Mouse (Mus musculus): Measurements from ENCODE around the gene Pign.

Pign gene

GRCm38 (mm10) chr1:105663171-105663961 is at the start of gene Pign, which contains the start of gene Relch:
TSS of gene Pign (minus strand) at chr1:105663677.
TSS of gene Relch (plus strand) at chr1:105663861.
- peak; percentile 99 for DNase-seq (ENCODE audit: low spot score)

- DNase-seq (ENCODE audit: low spot score) = no peak
Measured at GRCm38 (mm10) chr1:105712822-105713221, 49.3 kb upstream of the Pign start.

DNA sequence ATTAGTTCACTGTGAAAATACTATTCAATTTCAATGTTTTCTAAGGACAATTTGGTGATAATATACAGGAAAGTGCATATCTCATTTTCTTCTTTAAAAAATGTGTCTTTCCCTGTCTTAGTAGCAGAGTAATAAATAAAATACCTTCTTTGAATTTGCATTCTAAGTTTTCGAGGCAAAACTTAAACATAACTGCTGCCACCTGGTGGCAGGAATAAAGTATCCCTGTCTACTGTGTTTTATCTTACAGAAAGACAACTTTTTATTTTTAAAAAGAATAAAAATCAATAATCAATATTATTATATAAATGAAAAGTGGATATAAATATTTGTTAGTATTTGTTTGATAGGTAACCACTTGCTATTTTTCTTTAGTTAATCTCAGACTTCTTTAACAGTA is 47.8 kb upstream of the Pign start:
- peak; percentile 56 for DNase-seq (ENCODE audit: low spot score)

GRCm38 (mm10) chr1:105709415-105709814 is 45.9 kb upstream of the Pign start:
- no peak for DNase-seq (ENCODE audit: low spot score)

DNA sequence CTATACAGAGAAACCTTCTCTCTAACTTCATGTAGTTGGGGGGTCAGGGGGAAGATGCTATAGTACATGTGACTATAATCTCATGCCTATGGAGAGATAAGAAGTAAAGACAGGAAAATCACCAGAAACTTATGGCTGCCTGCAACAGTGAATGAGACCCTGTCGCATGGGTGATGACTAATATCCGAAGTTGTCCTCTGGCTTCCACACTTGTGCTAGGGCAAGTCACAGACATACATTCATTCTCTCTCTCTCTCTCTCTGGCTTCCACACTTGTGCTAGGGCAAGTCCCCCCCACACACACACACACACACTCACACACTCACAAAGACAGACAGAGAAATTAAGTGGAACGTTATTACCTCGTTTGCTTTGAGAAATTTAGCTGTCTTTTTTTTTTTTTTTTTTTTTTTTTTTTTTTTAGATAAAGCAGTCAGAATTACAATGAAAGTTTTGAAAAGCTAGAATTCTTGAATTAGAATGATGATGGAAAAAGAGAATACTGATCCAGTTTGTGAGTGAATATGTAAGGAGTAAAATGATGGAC is 37.6 kb upstream of the Pign start:
- no peak for DNase-seq (ENCODE audit: low spot score)

DNA sequence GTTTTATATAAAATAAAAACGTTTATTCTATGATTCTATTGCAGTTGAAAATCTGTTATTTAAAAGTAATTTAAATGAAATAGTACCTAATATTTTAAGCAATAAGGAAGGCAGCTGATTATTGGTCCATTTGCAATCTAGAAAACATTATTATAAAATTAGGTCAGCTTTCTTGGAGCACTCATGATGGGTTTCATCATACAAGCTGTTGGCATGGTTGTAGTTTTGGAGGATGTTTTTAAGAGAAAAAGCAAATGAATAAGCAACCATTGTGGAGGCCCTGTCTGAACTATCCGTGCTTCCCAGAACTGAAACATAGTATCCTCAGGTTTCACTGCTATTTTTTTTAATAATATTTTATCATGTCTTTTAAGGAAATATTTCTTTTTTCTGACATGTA is 32.1 kb upstream of the Pign start:
- peak; percentile 55 for DNase-seq (ENCODE audit: low spot score)

DNA sequence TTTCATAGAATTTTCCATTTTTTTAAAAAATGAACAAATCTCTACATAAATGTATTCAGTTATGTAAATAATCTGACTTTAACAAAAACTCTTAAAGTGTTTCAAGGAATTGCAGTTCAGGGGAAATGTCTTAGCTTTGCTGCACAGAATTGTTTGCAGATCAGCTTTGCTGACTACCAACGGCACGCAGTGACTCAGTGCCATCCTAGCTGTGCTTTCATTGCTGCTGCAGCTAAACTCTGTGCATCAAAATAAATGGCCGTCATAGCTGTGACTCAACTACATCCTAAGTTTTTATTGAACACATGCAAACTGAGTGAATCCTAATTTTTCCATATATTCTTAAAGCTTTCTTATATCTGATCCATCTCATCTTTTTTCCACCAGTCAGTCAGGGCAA is 22.0 kb upstream of the Pign start:
- DNase-seq (ENCODE audit: low spot score) = no peak

DNA sequence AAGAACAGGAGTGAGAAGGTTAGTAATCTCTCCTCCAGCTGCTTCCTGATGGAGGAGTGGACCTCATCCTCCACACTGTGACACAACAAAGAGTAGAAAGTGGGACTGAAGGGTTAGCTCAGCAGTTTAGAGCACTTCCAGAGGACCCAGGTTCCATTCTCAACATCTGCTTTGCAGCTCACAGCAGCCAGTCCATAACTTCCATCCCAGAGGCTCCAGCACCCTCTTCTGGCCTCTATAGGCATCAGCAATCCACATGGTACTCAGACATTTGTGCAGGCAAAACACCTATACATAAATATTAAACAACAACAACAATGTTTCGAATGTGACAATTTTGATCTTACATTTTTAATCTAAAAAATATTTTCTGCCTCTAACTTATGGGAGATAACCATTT is 17.1 kb upstream of the Pign start:
- DNase-seq (ENCODE audit: low spot score) = peak; percentile 33

GRCm38 (mm10) chr1:105674763-105675162 is 11.3 kb upstream of the Pign start:
- no peak for DNase-seq (ENCODE audit: low spot score)

- DNase-seq (ENCODE audit: low spot score) = no peak
Measured at GRCm38 (mm10) chr1:105669700-105670099, 6.2 kb upstream of the Pign start.

GRCm38 (mm10) chr1:105663962-105664812 is 710 bp upstream of the Pign start:
- DNase-seq (ENCODE audit: low spot score) = no peak

DNA sequence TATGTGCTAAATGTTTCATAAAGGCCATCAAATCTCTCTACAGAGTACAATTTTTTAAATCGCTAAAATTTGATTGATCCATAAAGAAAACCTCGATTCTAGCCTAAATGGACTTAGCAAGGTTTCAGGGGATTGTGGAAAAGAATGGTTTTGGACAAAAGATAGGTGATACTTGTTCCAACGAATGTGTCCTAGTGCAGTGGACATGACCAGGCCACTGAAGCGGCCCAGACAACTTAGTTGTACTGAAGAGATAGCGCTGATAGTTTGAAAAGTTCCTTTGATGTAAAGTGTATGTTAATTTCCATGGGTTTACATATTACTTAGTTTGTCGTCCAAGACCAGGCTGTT is 682 bp downstream of the Pign start:
- no peak for DNase-seq (ENCODE audit: low spot score)

GRCm38 (mm10) chr1:105660015-105660414 is 3.5 kb downstream of the Pign start:
- DNase-seq (ENCODE audit: low spot score) = peak; percentile 74

- DNase-seq (ENCODE audit: low spot score) = no peak
Measured at GRCm38 (mm10) chr1:105653981-105654380, 9.5 kb downstream of the Pign start.

DNA sequence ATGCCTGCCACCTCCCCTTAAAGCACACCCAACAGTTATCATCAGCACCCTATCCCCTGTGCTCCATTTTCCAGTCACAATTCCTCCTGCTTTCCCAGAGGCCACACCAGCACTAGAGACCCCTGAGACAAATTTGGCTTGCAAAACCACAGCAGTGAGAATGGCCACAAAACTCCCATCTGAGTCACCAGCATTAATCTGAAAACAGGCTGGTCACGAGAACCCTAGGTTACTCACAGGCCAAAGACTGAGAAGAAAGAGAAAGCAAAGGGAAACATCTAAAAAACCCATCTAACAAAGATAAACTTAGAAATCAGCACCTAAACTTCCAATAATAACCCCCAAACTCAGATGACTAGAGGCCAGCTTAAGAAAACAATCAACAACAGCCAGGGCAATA is 12.8 kb downstream of the Pign start:
- no peak for DNase-seq (ENCODE audit: low spot score)

DNA sequence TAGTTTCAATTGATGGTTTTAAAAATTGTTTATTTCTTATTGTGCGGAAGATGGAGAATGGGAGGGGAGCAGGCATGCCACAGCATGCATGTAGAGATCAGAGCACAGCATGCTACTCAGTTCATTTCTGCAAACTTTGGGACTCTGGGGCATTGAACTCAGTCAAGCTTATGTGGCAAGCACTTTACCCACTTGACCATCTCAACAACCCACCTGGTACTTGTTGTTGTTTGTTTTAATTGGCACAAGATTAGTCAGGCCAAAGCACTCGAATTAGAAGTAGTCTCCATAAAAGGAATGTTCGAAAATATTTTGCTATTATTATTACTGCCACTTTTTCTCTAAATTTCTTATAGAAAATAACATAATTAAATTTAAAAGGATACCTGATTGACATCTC is 19.4 kb downstream of the Pign start:
- no peak for DNase-seq (ENCODE audit: low spot score)

- peak; percentile 63 for DNase-seq (ENCODE audit: low spot score)
Measured at GRCm38 (mm10) chr1:105630481-105630880, 33.0 kb downstream of the Pign start.

DNA sequence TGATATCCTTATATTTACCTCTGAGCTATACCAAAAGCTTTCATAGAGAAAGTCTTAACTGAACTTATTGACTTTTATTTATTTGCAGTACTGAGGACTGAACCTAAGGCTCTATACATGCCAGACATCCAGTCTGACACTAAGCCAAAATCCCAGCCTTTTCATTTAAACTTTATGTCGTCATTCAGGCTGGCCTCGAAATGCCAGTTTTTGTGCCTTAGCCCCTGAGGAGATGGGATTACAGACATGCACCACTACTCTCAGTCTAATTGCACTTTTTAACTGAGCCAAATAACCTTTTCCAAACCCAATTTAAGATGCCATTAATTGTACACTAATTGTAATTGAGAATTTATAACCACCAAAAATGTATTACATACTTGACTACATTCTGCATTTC is 73.8 kb downstream of the Pign start:
- no peak for DNase-seq (ENCODE audit: low spot score)

DNA sequence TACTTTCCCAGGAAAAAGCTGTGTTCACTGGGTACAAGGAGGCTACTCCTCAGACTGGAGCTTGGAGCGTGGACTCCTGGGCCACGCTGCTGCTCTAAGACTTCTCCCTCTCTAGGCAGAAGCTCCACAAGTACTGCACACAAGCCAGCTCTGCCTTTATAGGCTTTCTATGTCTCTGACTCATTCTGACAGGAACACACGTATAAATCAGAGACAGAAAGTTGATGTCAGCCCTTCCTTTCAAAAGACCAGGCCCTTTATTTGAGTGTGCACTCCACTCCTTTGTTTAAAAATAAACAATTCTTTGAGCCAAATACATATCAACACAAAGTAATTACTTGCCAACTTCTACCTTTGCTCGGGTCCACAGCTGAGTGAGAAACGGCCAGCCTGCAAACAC is 74.8 kb downstream of the Pign start:
- DNase-seq (ENCODE audit: low spot score) = no peak

GRCm38 (mm10) chr1:105582800-105583199 is 80.7 kb downstream of the Pign start:
- DNase-seq (ENCODE audit: low spot score) = no peak

DNA sequence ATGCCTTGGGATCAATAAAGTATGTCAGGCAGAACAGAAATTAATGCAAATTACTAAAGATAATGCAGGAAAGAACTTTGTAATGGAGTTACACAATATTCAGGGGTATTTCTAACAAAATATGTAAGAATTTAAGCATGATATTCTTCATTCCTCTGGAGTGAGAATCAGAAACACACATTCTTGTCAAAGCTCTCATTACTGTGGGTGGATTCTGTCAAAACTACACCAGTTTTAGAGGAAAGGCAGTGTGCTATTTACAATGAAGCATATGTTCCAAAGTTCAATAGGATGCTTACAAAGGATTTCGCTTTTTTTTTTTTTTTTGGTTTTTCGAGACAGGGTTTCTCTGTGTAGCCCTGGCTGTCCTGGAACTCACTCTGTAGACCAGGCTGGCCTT is 82.6 kb downstream of the Pign start:
- no peak for DNase-seq (ENCODE audit: low spot score)

DNA sequence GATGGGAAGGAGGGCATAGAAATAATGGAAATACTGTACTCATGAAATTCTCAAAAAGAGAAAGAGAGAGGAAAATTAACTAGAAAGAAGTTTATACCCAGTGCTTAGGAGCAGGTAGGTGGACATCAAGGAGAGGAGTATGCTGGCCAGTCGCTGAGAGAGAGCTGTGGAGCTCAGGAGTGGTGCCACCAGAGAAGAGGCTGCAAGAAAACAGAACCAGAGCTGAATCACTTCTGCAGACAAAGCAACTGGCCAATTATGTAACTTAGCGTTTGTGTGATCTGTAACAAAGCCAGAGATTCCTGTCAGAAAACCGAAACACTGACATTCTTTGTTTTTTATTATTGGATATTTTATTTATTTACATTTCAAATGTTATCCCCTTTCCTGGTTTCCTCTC is 97.4 kb downstream of the Pign start:
- no peak for DNase-seq (ENCODE audit: low spot score)

DNA sequence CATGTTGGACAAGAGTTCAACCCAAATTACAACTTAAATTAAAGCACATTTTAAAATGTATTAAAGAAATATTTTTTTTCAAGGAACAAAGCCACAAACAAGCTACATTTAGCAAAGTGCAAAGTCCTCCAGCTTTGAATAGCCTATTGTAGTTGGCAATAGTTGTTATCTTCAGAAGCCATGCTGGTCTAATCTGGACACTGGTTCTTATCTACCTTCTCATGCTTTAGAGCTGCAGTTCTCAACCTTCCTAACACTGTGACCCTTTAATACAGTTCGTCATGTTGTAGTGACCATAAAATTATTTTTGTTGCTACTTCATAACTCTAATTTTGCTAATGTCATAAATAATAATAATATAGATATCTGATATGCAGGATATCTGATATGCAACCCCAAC is 99.2 kb downstream of the Pign start:
- DNase-seq (ENCODE audit: low spot score) = no peak
